Mouse (Mus musculus) CD4-positive, CD25-positive, alpha-beta regulatory T cell, adult 9 weeks (primary cell): ENCODE results near the gene Ctdspl2. TPM values are rescaled to one million over a fixed set of nuclear protein-coding genes. Genes with fewer than 3 reads are reported as not detected.

Source experiments
- polyA plus RNA-seq: library from polyadenylated mRNA; unstranded; fragments of 100-300 nt; shearing (Covaris generic); gene quantifications from one replicate; pipeline ENCODE4 v1.2.1, GENCODE M21; 2017

The Ctdspl2 gene
- polyA plus RNA-seq = 64.5 TPM

GRCm38 (mm10) chr2:121955765-121956223 is at the start of gene Ctdspl2, which contains the start of gene Mageb3:
Gene Ctdspl2, plus strand, starts transcription at chr2:121956001.
Gene Mageb3, minus strand, starts transcription at chr2:121956092.

GRCm38 (mm10) chr2:122027862-122028755 is 72.3 kb downstream of the Ctdspl2 start, which contains the start of gene Eif3j1:
Gene Eif3j1, plus strand, starts transcription at chr2:122028546.

Other genes with a start within 250 kb of the Ctdspl2 start
- gene Frmd5, start 148.9 kb upstream of the Ctdspl2 start, polyA plus RNA-seq = 0.88 TPM
- gene Casc4, start 89.0 kb upstream of the Ctdspl2 start, polyA plus RNA-seq = 1.3 TPM
- not detected for gene Mageb3, start 91 bp downstream of the Ctdspl2 start, polyA plus RNA-seq
- 5.8 TPM for gene Eif3j1, start 72.5 kb downstream of the Ctdspl2 start, polyA plus RNA-seq
- gene Spg11, start 162.4 kb downstream of the Ctdspl2 start, polyA plus RNA-seq = 12.7 TPM
- gene B2m, start 191.7 kb downstream of the Ctdspl2 start, polyA plus RNA-seq = 7,957 TPM
- 0.21 TPM for gene Trim69, start 204.7 kb downstream of the Ctdspl2 start, polyA plus RNA-seq
- 1.6 TPM for gene Patl2, start 230.2 kb downstream of the Ctdspl2 start, polyA plus RNA-seq
- not detected for gene Terb2, start 230.3 kb downstream of the Ctdspl2 start, polyA plus RNA-seq